Mouse (Mus musculus) thymus, adult 2 months (tissue): ENCODE measurements around the gene Ptprj.

Experiments used
- CTCF ChIP-seq: fragments of 200-500 bp; IDR thresholded peaks from 2 replicates; pipeline ENCODE4 v1.5.1; 2012; ENCODE audit warnings: mild to moderate bottlenecking, control low read depth, low read length, moderate library complexity, borderline replicate concordance; ENCODE audit not compliant: control insufficient read depth, poor library complexity, insufficient read depth; ENCODE audit errors: extremely low read depth
- POLR2A ChIP-seq: fragments of 200-500 bp; IDR thresholded peaks from 2 replicates; pipeline ENCODE4 v1.6.1; 2012; ENCODE audit warnings: mild to moderate bottlenecking, low read length, control low read depth, moderate library complexity; ENCODE audit not compliant: control insufficient read depth, poor library complexity, insufficient read depth; ENCODE audit errors: extremely low read depth

DNA sequence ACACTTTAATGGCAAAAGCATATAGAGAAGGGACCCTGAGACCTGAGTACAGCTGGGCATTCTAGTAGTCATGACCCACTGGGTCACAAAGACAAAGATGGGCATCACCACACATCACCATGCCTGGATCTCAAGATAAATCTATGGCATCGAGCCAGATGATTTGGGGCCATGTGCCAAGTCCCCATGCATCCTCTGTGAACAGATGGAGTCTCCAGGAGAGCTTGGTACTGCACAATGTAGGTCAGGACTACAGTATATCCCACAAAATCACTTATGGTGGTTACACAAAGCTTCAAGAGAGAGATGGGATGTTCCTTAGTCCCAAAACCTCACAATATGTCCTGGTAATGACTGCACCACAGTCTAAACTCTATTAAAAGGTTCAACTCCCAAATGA is 81.4 kb downstream of the Ptprj start:
- TF ChIP-seq CTCF (no peak), POLR2A (no peak)
